Mouse (Mus musculus): ENCODE results near the gene Hdgf. TPM values are rescaled to one million over a fixed set of nuclear protein-coding genes. Genes with fewer than 3 reads are reported as not detected.

Hdgf gene
- polyA plus RNA-seq, 1 experiment from 2014 or later, result 503 TPM

- in situ Hi-C loops (cut with MboI; ENCODE audit: low pct_unique_long_range_greater_than_20kb), result loop anchor here (10.0 kb wide), 2 partner anchors 140 to 150 kb away; partner anchors contain the start of gene Ttc24
- ChIA-PET POLR2A (interaction anchor here (0.6 to 1.1 kb wide), 3 partner anchors 21 to 49 kb away, joined by 3 to 7 read pairs (median 3); no protein-coding TSS in a partner anchor), CTCF (interaction anchor here (1.0 to 2.1 kb wide), 10 partner anchors 15 to 76 kb away, joined by 3 to 48 read pairs (median 12); partner anchors contain the start of gene Nes)
- H3K27me3 ChIP-seq, result no peaks in the 10 kb centered on the region
- TF ChIP-seq CTCF (IDR thresholded peaks at IDR 0.05), result no peak
- DNase-seq (ENCODE audit: low read depth, low spot score) (no peak), ATAC-seq (no peak)
These were observed 29.1 kb downstream of the Hdgf start for GRCm38 (mm10) chr3:87935201-87935600.

GRCm38 (mm10) chr3:87935776-87936175 is 29.7 kb downstream of the Hdgf start:
- POLR2A ChIA-PET, result interaction anchor here (0.8 to 1.7 kb wide), 6 partner anchors 24 to 53 kb away, joined by 3 to 15 read pairs (median 5); partner anchors contain the start of gene Nes
- ATAC-seq, result peak; percentile 44
- no peak for TF ChIP-seq CTCF (IDR thresholded peaks at IDR 0.05)
- in situ Hi-C loops (cut with MboI; ENCODE audit: low pct_unique_long_range_greater_than_20kb), result loop anchor here (10.0 kb wide), 2 partner anchors 139 to 151 kb away; partner anchors contain the start of gene Ttc24
- CTCF ChIA-PET, result interaction anchor here (0.7 to 2.1 kb wide), 18 partner anchors 8 to 136 kb away, joined by 3 to 48 read pairs (median 4); partner anchors contain the start of genes Bcan and Nes
- DNase-seq (ENCODE audit: low read depth, low spot score), result peak; percentile 66
- no peaks in the 10 kb centered on the region for H3K27me3 ChIP-seq

GRCm38 (mm10) chr3:87940611-87941010 is 34.5 kb downstream of the Hdgf start:
- POLR2A ChIA-PET, result interaction anchor here (1.1 kb wide), 1 partner anchor 132 kb away, joined by 3 read pairs; no protein-coding TSS in a partner anchor
- ATAC-seq, result no peak
- TF ChIP-seq CTCF (IDR thresholded peaks at IDR 0.05), result no peak
- no peak for DNase-seq (ENCODE audit: low read depth, low spot score)
- no peaks in the 10 kb centered on the region for H3K27me3 ChIP-seq
- in situ Hi-C loops (cut with MboI; ENCODE audit: low pct_unique_long_range_greater_than_20kb), result loop anchor here (5.0 kb wide), 1 partner anchor 47 kb away; no protein-coding TSS in a partner anchor
- CTCF ChIA-PET, result interaction anchor here (1.2 to 5.5 kb wide), 6 partner anchors 9 to 46 kb away, joined by 3 to 42 read pairs (median 12); partner anchors contain the start of genes Crabp2 and Nes

- no peaks in the 10 kb centered on the region for H3K27me3 ChIP-seq
- ChIA-PET POLR2A (no interaction called here), CTCF (interaction anchor here (0.9 to 5.5 kb wide), 4 partner anchors 12 to 44 kb away, joined by 3 to 42 read pairs (median 10); partner anchors contain the start of gene Nes)
- ATAC-seq, result no peak
- in situ Hi-C loops (cut with MboI; ENCODE audit: low pct_unique_long_range_greater_than_20kb), result loop anchor here (5.0 kb wide), 1 partner anchor 45 kb away; no protein-coding TSS in a partner anchor
- DNase-seq (ENCODE audit: low read depth, low spot score), result no peak
- no peak for TF ChIP-seq CTCF (IDR thresholded peaks at IDR 0.05)
These were observed 36.4 kb downstream of the Hdgf start for GRCm38 (mm10) chr3:87942471-87942870.

GRCm38 (mm10) chr3:87943586-87943985 is 37.5 kb downstream of the Hdgf start:
- CTCF ChIA-PET, result interaction anchor here (4.2 kb wide), 1 partner anchor 27 kb away, joined by 18 read pairs; the partner anchor contains the start of gene Nes
- POLR2A ChIA-PET, result interaction anchor here (0.6 kb wide), 1 partner anchor 148 kb away, joined by 3 read pairs; no protein-coding TSS in a partner anchor
- TF ChIP-seq CTCF (IDR thresholded peaks at IDR 0.05), result no peak
- H3K27me3 ChIP-seq, result no peaks in the 10 kb centered on the region
- DNase-seq (ENCODE audit: low read depth, low spot score), result no peak
- ATAC-seq, result no peak
- in situ Hi-C loops (cut with MboI; ENCODE audit: low pct_unique_long_range_greater_than_20kb), result loop anchor here (5.0 kb wide), 1 partner anchor 44 kb away; no protein-coding TSS in a partner anchor

- ATAC-seq (no peak), DNase-seq (ENCODE audit: low read depth, low spot score) (no peak)
- no peak for TF ChIP-seq CTCF (IDR thresholded peaks at IDR 0.05)
- CTCF ChIA-PET, result interaction anchor here (1.0 kb wide), 2 partner anchors 9 to 25 kb away, joined by 3 read pairs; no protein-coding TSS in a partner anchor
- POLR2A ChIA-PET, result no interaction called here
- H3K27me3 ChIP-seq, result no peaks in the 10 kb centered on the region
- in situ Hi-C loops (cut with MboI; ENCODE audit: low pct_unique_long_range_greater_than_20kb), result loop anchor here (5.0 kb wide), 1 partner anchor 42 kb away; no protein-coding TSS in a partner anchor
These were observed 38.9 kb downstream of the Hdgf start for GRCm38 (mm10) chr3:87944838-87945600.

GRCm38 (mm10) chr3:87945781-87946540 is 39.8 kb downstream of the Hdgf start:
- DNase-seq (ENCODE audit: low read depth, low spot score), result no peak
- no peaks in the 10 kb centered on the region for H3K27me3 ChIP-seq
- in situ Hi-C loops (cut with MboI; ENCODE audit: low pct_unique_long_range_greater_than_20kb), result no loop called here
- TF ChIP-seq CTCF (IDR thresholded peaks at IDR 0.05), result no peak
- ChIA-PET CTCF (no interaction called here), POLR2A (no interaction called here)
- no peak for ATAC-seq

- POLR2A ChIA-PET, result no interaction called here
- DNase-seq (ENCODE audit: low read depth, low spot score), result no peak
- in situ Hi-C loops (cut with MboI; ENCODE audit: low pct_unique_long_range_greater_than_20kb), result no loop called here
- H3K27me3 ChIP-seq, result no peaks in the 10 kb centered on the region
- CTCF ChIA-PET, result no interaction called here
- ATAC-seq, result no peak
- TF ChIP-seq CTCF (IDR thresholded peaks at IDR 0.05), result no peak
These were observed 40.4 kb downstream of the Hdgf start for GRCm38 (mm10) chr3:87946541-87946860.

GRCm38 (mm10) chr3:87947056-87947810 is 41.1 kb downstream of the Hdgf start:
- TF ChIP-seq CTCF (IDR thresholded peaks at IDR 0.05), result no peak
- H3K27me3 ChIP-seq, result no peaks in the 10 kb centered on the region
- in situ Hi-C loops (cut with MboI; ENCODE audit: low pct_unique_long_range_greater_than_20kb), result no loop called here
- CTCF ChIA-PET, result interaction anchor here (1.1 kb wide), 1 partner anchor 10 kb away, joined by 3 read pairs; no protein-coding TSS in a partner anchor
- POLR2A ChIA-PET, result interaction anchor here (0.6 kb wide), 1 partner anchor 202 kb away, joined by 6 read pairs; no protein-coding TSS in a partner anchor
- no peak for ATAC-seq
- DNase-seq (ENCODE audit: low read depth, low spot score), result no peak
